Mouse (Mus musculus) cortical plate, adult 2 months (tissue): ENCODE measurements around the gene Prdx2. TPM values are rescaled to one million over a fixed set of nuclear protein-coding genes. Genes with fewer than 3 reads are reported as not detected.
A peak's percentile ranks its signal among the peaks of the same experiment; 100 is the strongest.

Experiments used
- H3K27ac ChIP-seq: fragments of 200-500 bp; 2 replicates; pipeline ENCODE4 v1.5.1; 2012; ENCODE audit warnings: low read length, control low read depth, inconsistent platforms; ENCODE audit not compliant: insufficient read depth
- H3K4me1 ChIP-seq: fragments of 200-500 bp; 2 replicates; pipeline ENCODE4 v1.6.1; 2011; ENCODE audit warnings: low read length; ENCODE audit not compliant: control insufficient read depth, insufficient read depth
- H3K4me3 ChIP-seq: fragments of 200-500 bp; 2 replicates; pipeline ENCODE4 v1.5.1; 2011; ENCODE audit warnings: mild to moderate bottlenecking, low read length, control low read depth; ENCODE audit not compliant: insufficient read depth
- CTCF ChIP-seq: fragments of 200-500 bp; IDR thresholded peaks from 2 replicates; pipeline ENCODE4 v1.5.1; 2011; ENCODE audit warnings: mild to moderate bottlenecking, control low read depth, low read length; ENCODE audit not compliant: insufficient read depth; ENCODE audit errors: extremely low read depth
- POLR2A ChIP-seq: fragments of 200-500 bp; IDR thresholded peaks from 2 replicates; pipeline ENCODE4 v1.6.1; 2011; ENCODE audit warnings: mild to moderate bottlenecking, low read length, control low read depth; ENCODE audit not compliant: insufficient read depth; ENCODE audit errors: extremely low read depth
- polyA plus RNA-seq: library from polyadenylated mRNA; depleted of rRNA; stranded (reverse); fragments of >200 nt; gene quantifications from 2 replicates; pipeline ENCODE4 v1.2.3, GENCODE M21; 2012

Gene Prdx2
- polyA plus RNA-seq, 1 experiment, result 287 TPM

DNA sequence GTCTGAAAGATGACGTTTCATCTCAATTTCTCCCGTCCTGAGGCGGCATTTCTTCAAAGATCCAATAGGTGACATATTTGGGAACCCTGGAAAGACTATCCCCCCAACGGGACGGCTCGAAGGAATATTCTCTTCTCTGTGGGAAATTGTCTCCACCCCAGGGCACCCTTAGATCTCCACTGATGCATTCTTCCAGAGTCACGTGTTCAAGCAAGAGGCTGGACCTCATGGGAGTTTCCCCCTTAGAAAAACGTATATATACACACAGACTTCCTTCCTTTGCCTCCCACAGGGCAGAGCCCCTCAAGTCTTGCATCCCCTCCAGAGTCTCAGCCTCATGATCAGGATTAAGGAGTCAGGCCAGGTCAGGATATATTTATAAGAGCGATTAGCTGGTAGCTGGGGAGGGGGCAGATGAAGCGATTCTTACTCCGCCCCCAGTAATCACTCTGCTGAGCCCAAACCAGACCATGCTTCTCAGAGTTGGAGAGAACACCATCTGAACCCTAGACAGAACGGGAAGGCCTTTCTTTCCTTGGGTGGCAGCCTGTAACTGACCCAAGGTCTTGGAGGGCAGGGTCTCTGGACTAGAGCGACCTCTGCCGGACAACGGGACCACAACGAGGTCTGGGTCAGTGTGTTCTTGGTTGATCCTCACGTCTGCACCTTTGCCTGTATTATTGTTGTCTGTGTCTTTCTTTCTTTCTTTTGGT lies 22.7 kb upstream of the Prdx2 start, which contains the start of gene Rtbdn:
Gene Rtbdn, plus strand, starts transcription at position 464 of the 713 bp plus-strand sequence.
- H3K4me1 ChIP-seq, result no peaks in the 10 kb centered on the region
- TF ChIP-seq CTCF (peak; percentile 26), POLR2A (no peak)
- H3K27ac ChIP-seq, result no peak within 1 kb of the TSS; the same call in 1 of the 2 replicates
- H3K4me3 ChIP-seq, result peak within 1 kb of the TSS; percentile 37

DNA sequence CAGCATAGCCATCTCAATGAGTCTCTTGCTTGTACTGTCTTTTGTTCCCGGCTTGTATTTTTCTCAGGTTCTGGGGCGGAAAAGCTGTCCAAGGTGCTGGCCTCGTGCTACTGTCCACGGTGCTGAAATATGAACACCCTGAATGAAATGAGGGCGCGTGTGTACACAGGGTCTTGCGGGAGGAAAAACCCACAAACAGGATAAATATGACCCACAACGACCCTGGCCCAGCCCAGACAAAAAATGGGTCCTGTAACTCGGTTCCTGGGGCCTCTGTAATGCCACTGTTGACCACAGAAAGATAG lies 22.2 kb upstream of the Prdx2 start:
- H3K4me3 ChIP-seq, result peak overlapping the region; percentile 37; the same call in 1 of the 2 replicates
- no peak for TF ChIP-seq POLR2A
- TF ChIP-seq CTCF, result no peak
- H3K4me1 ChIP-seq, result no peaks in the 10 kb centered on the region
- no peak overlapping the region for H3K27ac ChIP-seq

- no peak overlapping the region for H3K27ac ChIP-seq
- H3K4me1 ChIP-seq, result no peaks in the 10 kb centered on the region
- TF ChIP-seq POLR2A (no peak), CTCF (no peak)
- H3K4me3 ChIP-seq, result no peak overlapping the region
Observed at GRCm38 (mm10) chr8:84949753-84950152, 19.6 kb upstream of the Prdx2 start.

DNA sequence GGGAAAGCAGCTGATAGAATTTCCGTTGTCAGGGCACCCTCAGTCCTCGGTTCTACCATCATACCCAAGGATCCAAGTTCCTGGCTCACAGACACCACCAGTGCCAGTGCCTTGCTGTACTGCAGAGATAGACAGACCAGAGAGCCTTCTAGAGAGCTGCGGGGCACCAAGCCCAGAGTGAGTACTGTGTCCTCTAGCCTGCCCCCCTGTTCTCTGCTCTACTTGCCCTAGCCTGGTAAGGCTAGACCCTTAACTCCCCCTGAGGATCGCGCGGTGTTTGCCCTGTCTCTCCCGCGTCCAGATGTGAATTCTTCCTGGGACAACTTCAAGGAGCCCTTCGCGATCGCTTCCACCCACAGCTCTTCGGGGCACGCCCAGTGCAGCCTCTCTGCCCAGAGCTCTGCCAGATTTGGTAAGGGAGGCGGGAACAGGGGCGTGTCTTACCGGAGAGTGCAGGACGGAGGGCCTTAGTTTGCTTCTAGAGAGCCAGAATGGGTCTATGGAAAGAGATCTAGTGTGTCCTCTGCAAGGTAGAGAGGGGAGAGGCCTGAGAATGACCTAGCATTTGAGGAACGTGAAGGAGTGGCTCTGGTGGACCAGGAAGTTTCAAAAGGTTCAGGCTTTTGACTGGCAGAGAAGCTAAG lies 16.7 kb upstream of the Prdx2 start:
- Histone ChIP-seq H3K27ac (no peak overlapping the region), H3K4me1 (no peaks in the 10 kb centered on the region), H3K4me3 (no peak overlapping the region)
- TF ChIP-seq POLR2A (no peak), CTCF (no peak)

- Histone ChIP-seq H3K27ac (no peak overlapping the region), H3K4me3 (no peak overlapping the region), H3K4me1 (no peaks in the 10 kb centered on the region)
- TF ChIP-seq POLR2A (no peak), CTCF (peak; percentile 85)
Observed at GRCm38 (mm10) chr8:84956768-84957167, 12.6 kb upstream of the Prdx2 start.

- Histone ChIP-seq H3K4me3 (no peak overlapping the region), H3K4me1 (no peaks in the 10 kb centered on the region), H3K27ac (no peak overlapping the region)
- TF ChIP-seq CTCF, result no peak
- no peak for TF ChIP-seq POLR2A
Observed at GRCm38 (mm10) chr8:84959811-84960210, 9.6 kb upstream of the Prdx2 start.

DNA sequence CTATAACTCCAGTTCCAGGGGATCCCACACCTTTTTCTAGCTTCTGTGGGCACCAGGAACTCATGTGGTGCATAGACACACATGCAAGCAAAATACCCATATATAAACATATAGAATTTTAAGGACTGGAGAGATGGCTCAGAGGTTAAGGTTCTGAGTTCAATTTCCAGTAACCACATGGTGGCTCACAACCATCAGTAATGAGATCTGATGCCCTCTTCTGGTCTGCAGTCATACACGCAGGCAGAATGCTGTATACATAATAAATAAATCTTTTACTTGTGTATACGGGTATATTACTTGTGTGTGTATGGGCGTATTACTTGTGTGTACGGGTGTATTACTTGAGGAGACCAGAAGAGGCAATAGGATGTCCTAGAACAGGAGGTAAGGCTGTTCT lies 5.4 kb upstream of the Prdx2 start:
- TF ChIP-seq CTCF, result no peak
- no peak for TF ChIP-seq POLR2A
- Histone ChIP-seq H3K4me1 (peaks cover 7% of the 10 kb centered on the region; the same call in 1 of the 2 replicates), H3K27ac (no peak overlapping the region), H3K4me3 (no peak overlapping the region)

- H3K4me3 ChIP-seq, result peak overlapping the region; percentile 67
- peak; percentile 75; the same call in 1 of the 2 replicates for TF ChIP-seq POLR2A
- no peak for TF ChIP-seq CTCF
- H3K4me1 ChIP-seq, result peaks cover 9% of the 10 kb centered on the region; the same call in 1 of the 2 replicates
- H3K27ac ChIP-seq, result no peak overlapping the region
Observed at GRCm38 (mm10) chr8:84965731-84966291, 3.6 kb upstream of the Prdx2 start.

DNA sequence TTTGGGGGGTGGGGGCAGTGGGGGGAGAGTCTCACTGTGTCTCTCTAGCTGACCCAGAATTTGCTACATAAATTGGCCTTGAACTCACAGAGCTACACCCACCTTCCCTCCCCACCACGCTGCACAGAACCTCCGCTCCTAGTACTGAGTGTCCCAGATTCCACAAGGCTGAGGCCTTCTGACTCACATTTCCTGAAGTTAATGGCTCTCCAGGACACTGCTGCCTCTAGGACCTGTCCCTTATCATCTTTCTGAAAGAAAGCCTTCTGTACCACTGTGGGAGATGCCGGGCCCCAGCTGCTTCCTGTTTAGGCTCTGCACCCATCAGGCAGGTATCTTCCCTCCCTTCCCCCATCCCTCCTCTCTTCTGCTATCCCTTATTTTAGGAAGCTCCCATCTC lies 2.8 kb upstream of the Prdx2 start:
- H3K4me3 ChIP-seq, result no peak overlapping the region
- no peak for TF ChIP-seq POLR2A
- TF ChIP-seq CTCF, result no peak
- no peak overlapping the region for H3K27ac ChIP-seq
- peaks cover 9% of the 10 kb centered on the region; the same call in 1 of the 2 replicates for H3K4me1 ChIP-seq
